Mouse (Mus musculus): ENCODE results near the gene Gabrq. TPM values are rescaled to one million over a fixed set of nuclear protein-coding genes. Genes with fewer than 3 reads are reported as not detected.

Gabrq gene
- total RNA-seq (2015) = not detected in 2 replicates
- total RNA-seq (2017) = not detected in 2 replicates

- no peak for ATAC-seq (ENCODE audit: poor library complexity, severe bottlenecking)
Observed at GRCm38 (mm10) chrX:72824776-72825588, at the start of gene Gabrq. Gabrq (plus strand) TSS chrX:72825178.

DNA sequence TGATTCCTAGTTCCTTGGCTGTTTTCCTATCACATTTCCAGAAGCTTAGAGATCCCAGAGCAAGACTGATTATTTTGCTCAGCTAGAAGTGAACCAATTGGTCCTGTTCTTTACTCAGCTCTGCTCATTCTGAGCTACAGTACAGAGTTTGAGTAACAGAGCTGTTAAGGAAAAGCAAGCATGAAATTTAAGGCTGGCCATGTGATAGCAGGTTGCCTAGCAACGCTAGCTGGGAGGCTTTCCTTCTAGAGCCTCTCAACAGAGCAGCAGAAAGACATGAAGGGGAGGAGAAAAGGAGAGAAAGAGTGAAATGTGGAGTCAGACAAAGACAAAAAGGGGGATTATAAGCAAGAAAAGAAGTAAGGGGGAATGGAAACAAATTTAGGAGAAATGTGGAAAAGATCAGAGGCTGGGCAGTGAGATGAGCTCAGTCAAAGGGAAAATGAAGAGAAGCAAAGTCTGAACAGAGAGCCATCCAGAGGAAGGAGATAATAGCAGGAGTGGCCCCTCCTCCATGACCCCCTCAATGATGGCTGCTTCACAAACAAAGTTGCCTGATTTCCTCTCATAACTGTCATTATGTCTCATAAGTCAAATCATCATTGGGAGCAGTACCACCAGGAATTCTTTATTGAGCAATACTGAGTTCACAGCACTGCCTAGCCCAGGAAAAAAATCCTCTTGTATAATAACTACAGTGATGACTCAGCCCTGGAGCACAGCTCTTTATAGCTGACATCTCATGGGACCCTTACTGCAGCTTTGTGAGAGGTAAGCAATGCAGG lies 36.0 kb upstream of the Gabrq start:
- ATAC-seq (ENCODE audit: poor library complexity, severe bottlenecking) = no peak

DNA sequence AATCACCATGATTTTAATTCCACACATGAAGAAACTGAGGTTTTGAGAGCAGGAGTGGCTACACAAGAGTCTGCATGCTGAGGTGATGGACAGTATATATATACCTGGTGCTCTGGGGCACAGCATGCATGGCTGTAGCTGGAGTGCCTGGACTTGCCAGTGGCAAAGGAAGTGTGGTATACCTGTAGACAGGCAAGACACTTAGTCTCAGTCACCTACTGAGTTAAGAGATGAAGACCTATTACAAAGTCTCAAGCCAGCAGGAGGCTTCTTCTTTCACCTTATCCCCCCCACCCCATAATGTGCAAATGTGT lies 35.5 kb upstream of the Gabrq start:
- ATAC-seq (ENCODE audit: poor library complexity, severe bottlenecking) = no peak

GRCm38 (mm10) chrX:72819594-72819993 lies 5.4 kb upstream of the Gabrq start:
- ATAC-seq (ENCODE audit: poor library complexity, severe bottlenecking) = peak; percentile 51; the same call in 1 of the 2 replicates

GRCm38 (mm10) chrX:72823310-72823709 lies 1.7 kb upstream of the Gabrq start:
- no peak for ATAC-seq (ENCODE audit: poor library complexity, severe bottlenecking)

DNA sequence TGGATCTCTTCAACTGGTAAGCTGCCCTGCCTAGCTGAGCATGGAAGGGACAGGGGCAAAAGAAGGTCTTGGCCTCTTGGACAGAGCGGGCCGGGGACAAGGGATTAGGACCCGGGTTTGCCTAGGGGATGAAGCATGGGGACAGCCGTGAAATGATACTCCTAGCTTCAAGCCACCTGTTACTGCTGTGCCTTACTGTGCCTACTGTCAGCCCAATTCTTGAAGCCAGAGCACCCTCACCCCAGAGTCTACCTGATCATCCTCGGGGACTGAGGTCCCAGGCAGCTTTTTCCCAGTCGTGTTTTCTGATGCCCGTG lies 569 bp downstream of the Gabrq start:
- ATAC-seq (ENCODE audit: poor library complexity, severe bottlenecking) = no peak

Other genes starting within 250 kb of the Gabrq start
- gene Gabra3, start 168.3 kb upstream of the Gabrq start, total RNA-seq (2015) = not detected in 2 replicates
- not detected in 2 replicates for gene Gabra3, start 168.3 kb upstream of the Gabrq start, total RNA-seq (2017)
- gene Cetn2, start 93.2 kb downstream of the Gabrq start, total RNA-seq (2015) = 60.0 and 60.4 TPM in 2 replicates
- gene Cetn2, start 93.2 kb downstream of the Gabrq start, total RNA-seq (2017) = 51.9 and 55.3 TPM in 2 replicates
- gene Nsdhl, start 93.4 kb downstream of the Gabrq start, total RNA-seq (2015) = 17.0 and 17.4 TPM in 2 replicates
- gene Nsdhl, start 93.4 kb downstream of the Gabrq start, total RNA-seq (2017) = 14.1 and 14.7 TPM in 2 replicates
- not detected in 2 replicates for gene Zfp185, start 162.2 kb downstream of the Gabrq start, total RNA-seq (2015)
- not detected in 2 replicates for gene Zfp185, start 162.2 kb downstream of the Gabrq start, total RNA-seq (2017)
- not detected in 2 replicates for gene Pnma5, start 211.9 kb downstream of the Gabrq start, total RNA-seq (2015)
- gene Pnma5, start 211.9 kb downstream of the Gabrq start, total RNA-seq (2017) = not detected in 2 replicates
- not detected in 2 replicates for gene Pnma3, start 239.6 kb downstream of the Gabrq start, total RNA-seq (2015)
- gene Pnma3, start 239.6 kb downstream of the Gabrq start, total RNA-seq (2017) = not detected in 2 replicates

Data from megakaryocyte, adult 5-6 weeks (primary cell).